Mouse (Mus musculus) ES-Bruce4 (cell line): ENCODE data around the gene Sorcs2.

ENCODE experiments used
- CTCF ChIP-seq: IDR thresholded peaks from one replicate; pipeline ENCODE4 v1.8.1; 2011; ENCODE audit warnings: low read depth, low read length
- POLR2A ChIP-seq: IDR thresholded peaks from one replicate; pipeline ENCODE4 v1.8.1; 2011; ENCODE audit warnings: low read length; ENCODE audit not compliant: insufficient read depth

DNA sequence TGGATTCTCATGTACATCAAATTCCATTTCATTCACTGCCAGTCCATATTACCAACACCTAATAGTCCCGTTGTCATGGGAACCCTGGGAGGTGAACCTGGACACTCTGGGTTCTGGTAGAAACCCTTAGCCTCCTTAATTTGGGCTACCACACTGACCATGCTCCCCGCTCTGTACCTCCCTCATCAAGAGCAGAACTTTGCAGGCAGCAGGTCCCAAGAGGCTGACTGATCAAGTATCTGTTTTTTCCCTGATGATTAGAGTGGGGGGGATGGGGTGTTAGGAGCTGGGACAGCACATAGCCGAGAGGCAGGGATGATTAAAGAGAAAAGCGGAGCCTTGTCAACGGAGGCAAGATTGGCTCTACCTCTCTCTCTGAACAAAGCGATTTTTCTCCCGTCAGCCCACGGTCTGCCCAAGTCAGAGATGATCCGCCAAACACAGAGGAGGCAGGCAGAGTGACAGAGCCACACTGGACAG lies 167.6 kb downstream of the Sorcs2 start:
- TF ChIP-seq CTCF (no peak), POLR2A (no peak)
